Mouse (Mus musculus): Measurements from ENCODE around the gene Mfn1.

GRCm38 (mm10) chr3:32575151-32575550, 45.9 kb downstream of the Mfn1 start:
- no peak for TF ChIP-seq CTCF (IDR thresholded peaks at IDR 0.05; ENCODE audit: low read depth, low read length)
- no peak for TF ChIP-seq POLR2A (IDR thresholded peaks at IDR 0.05; ENCODE audit: insufficient read depth, low read length)
- no peak for TF ChIP-seq EP300 (IDR thresholded peaks at IDR 0.05; ENCODE audit: insufficient read depth, low read depth, low read length)

All from ES-Bruce4 (cell line).